10 mouse cellular contexts compared by ENCODE assay signal in genomic region chr16:49887811-49888564, GRCm38 (mm10).
A peak's percentile ranks its signal among the peaks of the same experiment; 100 is the strongest.
DNase-seq lines count a peak whose midpoint lies in the region; ATAC-seq and TF ChIP-seq lines count a peak whose summit lies in the region.
"Had no signal": no experiment of that assay in that cellular context is flagged by ENCODE, and none has a peak within 500 bp of the region (broad histone marks: within the 10 kb centered on the region; RNA-seq: fewer than 3 reads in every experiment).

No protein-coding gene starts in this region.

- no peaks in the 10 kb centered on the region for H3K27me3 ChIP-seq in lung, postnatal 0 days (replicated peaks; ENCODE audit: insufficient read depth, low read length)
- no peaks in the 10 kb centered on the region for H3K27me3 ChIP-seq in forebrain, postnatal 0 days (ENCODE audit: insufficient read depth, low read length)
- H3K27me3 ChIP-seq: embryonic facial prominence, embryonic 12.5 days; hindbrain, embryonic 15.5 days had no signal

- H3K4me3 ChIP-seq in lung, postnatal 0 days (ENCODE audit: low read depth, low read length): no peak overlapping the region
- H3K4me3 ChIP-seq in left cerebral cortex, adult 2 months: no peak overlapping the region
- no peak overlapping the region for H3K4me3 ChIP-seq in forebrain, postnatal 0 days (ENCODE audit: low read depth, low read length)
- H3K4me3 ChIP-seq: embryonic facial prominence, embryonic 12.5 days; hindbrain, embryonic 15.5 days had no signal

- intact Hi-C loops in left cerebral cortex, adult 2 months (cut with DNase I): no loop called here

- no peak overlapping the region for H3K9ac ChIP-seq in lung, postnatal 0 days (replicated peaks; ENCODE audit: low read depth)
- H3K9ac ChIP-seq in forebrain, postnatal 0 days: no peak overlapping the region
- H3K9ac ChIP-seq: embryonic facial prominence, embryonic 12.5 days; hindbrain, embryonic 15.5 days had no signal

- TF ChIP-seq EP300 in lung, postnatal 0 days (IDR thresholded peaks at IDR 0.05): no peak

- no peak overlapping the region for H3K27ac ChIP-seq in lung, postnatal 0 days (ENCODE audit: low read length)
- no peak overlapping the region for H3K27ac ChIP-seq in left cerebral cortex, adult 2 months
- H3K27ac ChIP-seq in forebrain, postnatal 0 days (ENCODE audit: low read depth, low read length): no peak overlapping the region
- H3K27ac ChIP-seq: embryonic facial prominence, embryonic 12.5 days; hindbrain, embryonic 15.5 days had no signal

- no peak for TF ChIP-seq CTCF in lung, postnatal 0 days (IDR thresholded peaks at IDR 0.05)
- no peak for TF ChIP-seq CTCF in left cerebral cortex, adult 2 months (IDR thresholded peaks at IDR 0.05)
- TF ChIP-seq CTCF in forebrain, postnatal 0 days (IDR thresholded peaks at IDR 0.05; ENCODE audit: low read depth): no peak

- no peak overlapping the region for H3K4me2 ChIP-seq in lung, postnatal 0 days (replicated peaks; ENCODE audit: low read depth, low read length)
- H3K4me2 ChIP-seq in forebrain, postnatal 0 days (ENCODE audit: low read depth): no peak overlapping the region
- H3K4me2 ChIP-seq: embryonic facial prominence, embryonic 12.5 days; hindbrain, embryonic 15.5 days had no signal

- H3K9me3 ChIP-seq in lung, postnatal 0 days (ENCODE audit: low read length): no peaks in the 10 kb centered on the region
- no peaks in the 10 kb centered on the region for H3K9me3 ChIP-seq in forebrain, postnatal 0 days (ENCODE audit: low read length)
- H3K9me3 ChIP-seq: hindbrain, embryonic 15.5 days had no signal

- peak; percentile 81 for ATAC-seq in CD4-positive, CD25-positive, alpha-beta regulatory T cell, adult 4 months
- ATAC-seq in lung, postnatal 0 days: peak; percentile 55
- no peak for ATAC-seq in forebrain, postnatal 0 days

- no peaks in the 10 kb centered on the region for H3K4me1 ChIP-seq in lung, postnatal 0 days (ENCODE audit: insufficient read depth, low read depth, low read length)
- no peaks in the 10 kb centered on the region for H3K4me1 ChIP-seq in forebrain, postnatal 0 days (ENCODE audit: insufficient read depth)

- DNase-seq in B cell, adult 2 months: peak; percentile 40 to 44
- DNase-seq in heart, adult 8-10 months (ENCODE audit: low spot score): peak; percentile 42
- peak; percentile 35 for DNase-seq in lung, postnatal 0 days (ENCODE audit: low spot score)
- DNase-seq in embryo, embryonic 10.5 days (ENCODE audit: low spot score): no peak
- no peak for DNase-seq in left cerebral cortex, adult 2 months (ENCODE audit: extremely low spot score in 1 of 2, low spot score in 2 of 2)
- no peak for DNase-seq in forebrain, postnatal 0 days
- no peak for DNase-seq in neural tube, embryonic 10.5 days (ENCODE audit: extremely low spot score, low spot score)

- WGBS in lung, postnatal 0 days: 37% methylated on average over 9 of the region's 9 CpGs
- 76% methylated on average over 9 of the region's 9 CpGs for WGBS in forebrain, postnatal 0 days

- 0 out of 2 replicates have a peak, but pooled peaks cover 4% of the 10 kb centered on the region for H3K36me3 ChIP-seq in lung, postnatal 0 days (ENCODE audit: insufficient read depth, low read length)
- H3K36me3 ChIP-seq in forebrain, postnatal 0 days (ENCODE audit: insufficient read depth): peaks cover 8% of the 10 kb centered on the region
- H3K36me3 ChIP-seq: hindbrain, embryonic 15.5 days had no signal

Comparison
In these comparisons a context has a peak if more than half of its experiments do, and no peak if none do; other contexts are left out.
1. DNase-seq: peak in B cell, adult 2 months (2 of 2), heart, adult 8-10 months (single experiment) and lung, postnatal 0 days (single experiment); none in embryo, embryonic 10.5 days (single experiment), left cerebral cortex, adult 2 months (0 of 2), forebrain, postnatal 0 days (single experiment) and neural tube, embryonic 10.5 days (single experiment).